Mouse (Mus musculus) left cerebral cortex, adult 2 months (tissue): ENCODE measurements around the gene Uhrf1. TPM values are rescaled to one million over a fixed set of nuclear protein-coding genes. Genes with fewer than 3 reads are reported as not detected.

Experiments used
- DNase-seq, 2 experiments: peaks; one replicate each; pipeline ENCODE4 v3.0.0; 2021 to 2022; ENCODE audit warnings: low spot score in 2 of 2, mixed read lengths in 1 of 2; ENCODE audit errors: extremely low spot score in 1 of 2
- H3K27ac ChIP-seq: fragments of 200-600 bp; 2 replicates; pipeline ENCODE4 v1.8.1; 2022
- H3K4me3 ChIP-seq: fragments of 200-600 bp; 2 replicates; pipeline ENCODE4 v1.8.1; 2022
- CTCF ChIP-seq: fragments of 200-600 bp; IDR thresholded peaks from 2 replicates; pipeline ENCODE4 v1.8.1; 2022; ENCODE audit warnings: antibody characterized with exemption, mild to moderate bottlenecking, moderate library complexity
- intact Hi-C: fragments of 180-260 bp; cut with DNase I; formaldehyde crosslinking; loops from one replicate; pipeline ENCODE4 v1.15.1; 2025
- total RNA-seq, 2 experiments: library from RNA; stranded (reverse); gene quantifications; 2 replicates each; pipeline ENCODE4 v1.2.3; 2021

Gene Uhrf1
- total RNA-seq, 2 experiments from 2014 or later = 0.70 to 0.91 TPM

- DNase-seq = no peak
- intact Hi-C loops = no loop called here
- TF ChIP-seq CTCF = no peak; the same call in 1 of the 2 replicates
- no peak overlapping the region for H3K27ac ChIP-seq
- no peak overlapping the region for H3K4me3 ChIP-seq
Measured at GRCm38 (mm10) chr17:56337791-56338190, 34.7 kb downstream of the Uhrf1 start.

DNA sequence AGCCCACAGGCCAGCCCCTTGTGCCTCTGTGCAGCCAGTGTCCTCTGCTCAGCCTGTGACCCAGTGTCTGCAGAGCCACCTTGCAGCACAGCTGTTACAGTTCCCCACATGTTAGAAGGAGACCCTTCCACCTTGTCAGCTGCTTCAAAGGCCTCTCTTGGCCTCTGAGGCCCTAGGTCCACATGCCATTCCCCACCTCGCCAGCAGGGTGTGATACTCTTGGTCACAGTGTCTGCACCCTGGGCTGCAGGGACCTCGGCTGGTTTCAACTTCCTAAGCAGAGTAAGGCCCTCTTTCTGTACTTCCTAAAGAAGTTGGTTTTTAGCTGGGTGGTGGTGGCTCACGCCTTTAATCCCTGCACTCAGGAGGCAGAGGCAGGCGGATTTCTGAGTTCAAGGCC lies 35.8 kb downstream of the Uhrf1 start:
- Histone ChIP-seq H3K4me3 (no peak overlapping the region), H3K27ac (no peak overlapping the region)
- intact Hi-C loops = no loop called here
- DNase-seq = no peak
- peak; percentile 56 for TF ChIP-seq CTCF

- intact Hi-C loops = no loop called here
- TF ChIP-seq CTCF = no peak
- Histone ChIP-seq H3K27ac (no peak overlapping the region), H3K4me3 (no peak overlapping the region)
- no peak for DNase-seq
Measured at GRCm38 (mm10) chr17:56340717-56341116, 37.6 kb downstream of the Uhrf1 start.

DNA sequence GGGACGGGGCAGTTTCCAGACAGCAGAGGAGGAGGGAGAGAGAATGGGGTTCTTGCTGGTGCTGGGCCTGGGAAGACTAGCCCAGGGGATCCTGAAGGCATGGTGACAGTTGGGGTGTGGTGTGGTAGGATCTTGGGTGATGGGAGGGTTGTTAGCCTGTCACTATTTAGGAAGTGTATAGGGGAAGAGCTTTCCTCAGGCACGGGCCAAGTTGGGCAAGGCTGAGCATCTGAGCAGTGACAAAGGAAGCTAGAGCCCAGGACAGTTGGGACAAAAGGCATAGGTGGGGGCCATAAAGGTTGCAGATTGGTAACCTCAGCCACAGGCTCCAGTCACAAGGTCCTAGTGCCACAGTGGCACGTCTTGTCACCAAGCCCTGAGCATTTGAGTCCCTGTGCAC lies 40.3 kb downstream of the Uhrf1 start:
- intact Hi-C loops = no loop called here
- TF ChIP-seq CTCF = no peak
- DNase-seq = no peak
- no peak overlapping the region for H3K27ac ChIP-seq
- H3K4me3 ChIP-seq = no peak overlapping the region

DNA sequence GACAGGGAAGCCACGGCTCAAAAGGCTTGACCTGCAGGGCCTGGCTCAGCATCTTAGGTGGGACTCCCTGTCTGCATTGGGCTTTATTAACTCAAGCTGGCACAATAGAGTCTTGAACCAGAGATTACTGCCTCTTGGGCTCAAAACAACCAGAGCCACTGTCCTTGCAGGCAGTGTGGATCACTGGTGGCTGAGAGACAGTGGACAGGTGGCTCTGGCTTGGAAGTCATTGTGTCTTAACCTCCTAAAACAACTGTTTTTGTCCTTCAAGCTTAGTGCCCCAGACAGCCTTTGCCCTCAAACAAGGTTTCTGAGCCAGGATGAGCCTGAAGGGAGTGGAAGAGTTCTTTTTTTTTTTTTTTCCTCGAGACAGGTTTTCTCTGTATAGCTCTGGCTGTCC lies 42.2 kb downstream of the Uhrf1 start:
- TF ChIP-seq CTCF = no peak
- no peak overlapping the region for H3K27ac ChIP-seq
- intact Hi-C loops = loop anchor here (5.0 kb wide), 1 partner anchor 213 kb away; no protein-coding TSS in a partner anchor
- no peak for DNase-seq
- no peak overlapping the region for H3K4me3 ChIP-seq

- DNase-seq = no peak
- intact Hi-C loops = loop anchor here (2.0 to 5.0 kb wide), 2 partner anchors 21 to 216 kb away; partner anchors contain the start of gene Kdm4b
- H3K27ac ChIP-seq = no peak overlapping the region
- H3K4me3 ChIP-seq = no peak overlapping the region
- TF ChIP-seq CTCF = no peak
Measured at GRCm38 (mm10) chr17:56348128-56348527, 45.0 kb downstream of the Uhrf1 start.

- DNase-seq = no peak
- intact Hi-C loops = loop anchor here (2.0 to 5.0 kb wide), 2 partner anchors 22 to 216 kb away; partner anchors contain the start of gene Kdm4b
- no peak overlapping the region for H3K27ac ChIP-seq
- TF ChIP-seq CTCF = no peak
- H3K4me3 ChIP-seq = no peak overlapping the region
Measured at GRCm38 (mm10) chr17:56348586-56348985, 45.5 kb downstream of the Uhrf1 start.

DNA sequence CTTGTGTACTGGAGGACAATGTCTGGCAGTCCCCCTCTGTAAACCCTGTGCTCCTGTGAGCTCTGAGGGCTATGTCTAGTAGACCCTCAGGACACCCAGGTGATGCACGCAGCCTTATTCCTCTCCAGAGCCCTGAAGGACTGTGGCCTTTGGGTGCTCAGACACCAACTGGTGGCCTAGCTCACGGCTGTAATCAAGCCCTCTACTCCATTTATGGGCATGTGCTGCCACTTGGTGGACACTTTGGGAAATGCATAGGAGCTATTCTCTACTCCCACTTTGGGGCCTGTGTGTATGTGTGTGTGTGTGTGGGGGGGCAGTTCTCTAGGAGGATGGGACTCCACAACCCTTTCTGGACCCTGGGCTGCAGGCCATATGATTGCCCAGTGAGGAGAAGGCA lies 47.6 kb downstream of the Uhrf1 start:
- intact Hi-C loops = loop anchor here (5.0 kb wide), 1 partner anchor 73 kb away; the partner anchor contains the start of gene Ticam1
- DNase-seq = peak; percentile 72 to 86
- peak; percentile 88 for TF ChIP-seq CTCF
- H3K4me3 ChIP-seq = no peak overlapping the region
- H3K27ac ChIP-seq = no peak overlapping the region

- DNase-seq = peak; percentile 70 to 73
- Histone ChIP-seq H3K27ac (no peak overlapping the region), H3K4me3 (no peak overlapping the region)
- intact Hi-C loops = loop anchor here (2.0 to 5.0 kb wide), 2 partner anchors 50 to 202 kb away; no protein-coding TSS in a partner anchor
- TF ChIP-seq CTCF = peak; percentile 93
Measured at GRCm38 (mm10) chr17:56356921-56357885, 54.1 kb downstream of the Uhrf1 start.

DNA sequence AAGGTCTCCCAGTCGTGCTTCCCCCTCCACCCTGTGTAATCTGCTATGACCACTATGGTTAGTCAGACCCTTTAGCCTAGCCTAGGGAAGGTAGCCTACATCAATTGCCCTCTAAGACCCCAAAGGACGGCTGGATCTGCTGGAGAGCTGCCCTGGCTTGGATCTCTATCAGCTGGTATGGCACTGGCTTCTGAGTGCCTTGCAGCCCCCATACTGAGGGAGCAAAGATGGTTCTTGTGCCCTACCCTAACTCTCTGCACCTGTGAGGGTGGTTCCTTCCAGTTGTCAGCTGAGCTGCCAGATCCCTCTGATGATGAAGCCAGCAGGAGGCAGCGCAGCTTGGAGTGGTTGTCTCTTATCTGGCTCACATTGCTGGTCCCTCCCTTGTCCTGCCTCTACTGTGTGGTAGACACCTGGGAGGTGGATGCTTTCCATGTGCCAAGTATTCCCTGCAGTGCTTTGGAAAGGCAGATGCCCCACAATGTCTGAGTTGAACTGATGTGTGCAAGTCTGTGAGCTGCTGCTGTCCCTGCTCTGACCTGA lies 56.1 kb downstream of the Uhrf1 start:
- intact Hi-C loops = loop anchor here (5.0 kb wide), 1 partner anchor 48 kb away; no protein-coding TSS in a partner anchor
- Histone ChIP-seq H3K4me3 (no peak overlapping the region), H3K27ac (peak overlapping the region; percentile 88)
- DNase-seq = no peak
- no peak; the same call in 1 of the 2 replicates for TF ChIP-seq CTCF

DNA sequence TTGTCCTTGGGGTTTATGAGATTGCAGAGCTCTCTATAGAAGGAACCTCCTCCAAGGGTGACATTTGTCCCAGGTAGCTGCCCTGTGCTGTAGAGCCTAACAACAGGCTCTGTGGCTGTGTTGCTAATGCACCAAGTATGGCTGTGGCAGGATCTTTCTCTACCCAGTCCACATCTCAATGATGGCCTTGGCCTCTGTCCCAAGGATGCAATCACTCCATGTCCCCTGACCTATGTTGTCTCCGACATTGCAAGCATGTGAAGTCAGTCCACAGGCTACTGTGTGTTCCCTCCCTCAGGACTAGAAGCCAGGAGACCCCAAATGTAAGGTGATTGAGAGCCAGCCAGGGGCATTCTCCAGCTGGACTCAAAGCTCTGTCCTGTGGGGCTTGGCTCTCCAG lies 56.7 kb downstream of the Uhrf1 start:
- H3K27ac ChIP-seq = peak overlapping the region; percentile 88
- intact Hi-C loops = loop anchor here (2.0 to 5.0 kb wide), 2 partner anchors 47 to 117 kb away; partner anchors contain the start of gene Ptprs
- DNase-seq = no peak
- no peak for TF ChIP-seq CTCF
- H3K4me3 ChIP-seq = no peak overlapping the region

- intact Hi-C loops = loop anchor here (2.0 kb wide), 1 partner anchor 116 kb away; the partner anchor contains the start of gene Ptprs
- H3K27ac ChIP-seq = peak overlapping the region; percentile 88
- H3K4me3 ChIP-seq = no peak overlapping the region
- no peak for DNase-seq
- no peak for TF ChIP-seq CTCF
Measured at GRCm38 (mm10) chr17:56360451-56360850, 57.3 kb downstream of the Uhrf1 start.
